Mouse (Mus musculus): ENCODE measurements around the gene Mucl3. TPM values are rescaled to one million over a fixed set of nuclear protein-coding genes. Genes with fewer than 3 reads are reported as not detected.

Gene Mucl3
- total RNA-seq (2021), result not detected

DNA sequence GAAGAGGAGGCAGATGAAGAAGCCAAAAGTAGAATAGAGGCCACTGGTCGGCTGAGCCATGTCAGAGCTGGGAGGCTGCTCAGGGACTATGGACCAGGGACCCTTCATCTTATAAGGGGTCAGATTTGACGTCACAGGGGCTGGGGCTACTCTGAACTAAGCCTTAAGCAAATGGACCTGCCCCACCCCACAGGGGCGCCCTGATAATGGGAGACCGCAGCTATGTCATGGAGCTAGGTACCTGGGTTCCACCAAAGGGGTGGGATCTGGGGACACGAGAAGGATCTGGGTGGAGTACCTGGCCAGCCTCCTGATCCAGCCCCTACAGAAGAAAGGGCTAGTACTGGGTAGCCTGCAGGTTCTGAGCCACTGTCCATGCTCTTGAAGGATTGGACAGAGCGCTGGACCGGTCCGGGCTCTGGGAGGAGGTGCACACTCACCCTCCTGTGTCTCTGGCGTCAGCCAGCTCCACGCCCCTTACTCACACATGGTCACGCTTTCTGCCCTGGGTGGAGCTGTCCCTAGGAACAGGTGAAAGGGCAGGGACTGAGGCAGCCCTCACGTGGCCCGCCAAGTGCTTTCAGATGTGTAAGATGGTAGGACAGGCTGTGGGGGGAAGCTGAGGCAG lies at the start of gene Mucl3:
TSS of gene Mucl3 (minus strand) at position 87 of the 628 bp plus-strand sequence.
- no peak for DNase-seq (ENCODE audit: extremely low spot score in 1 of 2, low spot score in 1 of 2)

- DNase-seq (ENCODE audit: extremely low spot score in 1 of 2, low spot score in 1 of 2), result no peak
These were observed 48.9 kb upstream of the Mucl3 start for GRCm38 (mm10) chr17:35692368-35692767.

DNA sequence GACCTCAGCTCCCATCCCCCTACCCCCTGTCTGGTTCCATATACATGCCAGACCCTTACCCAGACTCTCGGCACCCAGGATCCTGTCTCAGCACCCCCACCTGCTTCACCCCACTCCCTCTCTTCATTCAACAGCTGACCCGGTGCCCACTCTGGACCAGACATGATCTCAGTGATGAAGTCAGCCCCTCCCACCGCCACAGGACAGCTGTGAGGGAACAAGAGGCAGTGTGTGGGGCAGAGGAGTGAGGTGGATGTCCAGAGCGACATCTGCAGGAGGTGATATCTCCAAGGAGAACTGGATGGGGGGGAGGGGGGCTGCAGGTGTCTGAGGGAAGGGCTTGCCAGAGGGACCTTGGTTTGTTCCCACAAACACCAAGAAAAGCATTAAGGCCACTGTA lies 48.3 kb upstream of the Mucl3 start:
- DNase-seq (ENCODE audit: extremely low spot score in 1 of 2, low spot score in 1 of 2), result no peak

DNA sequence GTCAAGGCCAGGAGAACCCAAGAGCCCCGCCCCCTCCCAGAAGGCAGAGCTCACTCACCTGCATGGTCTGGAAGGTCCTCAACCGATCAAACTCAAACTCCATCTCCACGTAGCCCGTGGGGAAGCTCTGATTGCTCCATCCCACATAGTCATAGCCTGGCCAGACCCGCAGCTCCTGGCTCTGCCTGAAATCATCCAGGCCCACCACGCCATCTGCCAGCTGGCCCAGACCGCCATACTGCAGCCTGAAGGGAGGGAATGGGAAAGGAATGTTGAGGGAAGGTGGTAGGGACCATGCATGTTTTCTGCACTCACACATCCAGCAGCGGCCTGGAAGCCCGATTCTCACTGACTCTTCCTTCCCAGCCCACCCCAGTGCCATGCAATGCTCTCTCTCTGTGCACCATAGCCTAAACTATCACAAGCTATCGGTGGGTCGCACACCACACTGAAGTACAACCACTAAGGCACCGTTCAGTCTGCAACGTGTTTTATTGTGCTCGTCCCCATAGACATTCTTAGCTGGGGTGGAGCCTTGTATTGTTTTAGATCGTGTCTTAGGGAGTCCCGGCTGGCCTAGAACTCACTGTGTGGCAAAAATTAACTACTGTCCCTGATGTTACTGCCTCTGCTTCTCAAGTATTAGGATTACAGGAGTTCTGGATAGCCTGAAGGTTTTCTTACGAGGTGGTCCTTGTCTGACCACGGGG lies 46.6 kb upstream of the Mucl3 start:
- DNase-seq (ENCODE audit: extremely low spot score in 1 of 2, low spot score in 1 of 2), result no peak

- no peak for DNase-seq (ENCODE audit: extremely low spot score in 1 of 2, low spot score in 1 of 2)
These were observed 45.1 kb upstream of the Mucl3 start for GRCm38 (mm10) chr17:35688347-35689175.

DNA sequence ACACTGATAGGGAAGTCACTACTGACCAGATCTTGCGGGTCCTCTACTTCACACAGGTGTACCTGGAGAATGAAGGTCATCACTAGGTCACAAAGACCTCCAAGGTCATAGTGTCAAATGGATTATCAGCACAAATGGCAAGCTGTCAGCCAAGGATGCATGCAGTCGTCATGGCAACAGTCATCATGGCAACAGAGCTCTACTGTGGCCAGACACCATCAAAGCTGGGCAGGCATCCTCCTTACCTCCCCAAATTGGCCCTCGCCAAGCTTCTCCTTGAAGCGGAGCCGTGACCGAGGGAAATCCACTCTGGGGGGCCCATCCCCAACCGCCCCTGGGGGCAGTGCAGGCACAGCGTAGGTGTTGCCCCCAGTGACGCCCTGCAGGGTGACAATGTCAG lies 41.6 kb upstream of the Mucl3 start:
- DNase-seq (ENCODE audit: extremely low spot score in 1 of 2, low spot score in 1 of 2), result no peak

DNA sequence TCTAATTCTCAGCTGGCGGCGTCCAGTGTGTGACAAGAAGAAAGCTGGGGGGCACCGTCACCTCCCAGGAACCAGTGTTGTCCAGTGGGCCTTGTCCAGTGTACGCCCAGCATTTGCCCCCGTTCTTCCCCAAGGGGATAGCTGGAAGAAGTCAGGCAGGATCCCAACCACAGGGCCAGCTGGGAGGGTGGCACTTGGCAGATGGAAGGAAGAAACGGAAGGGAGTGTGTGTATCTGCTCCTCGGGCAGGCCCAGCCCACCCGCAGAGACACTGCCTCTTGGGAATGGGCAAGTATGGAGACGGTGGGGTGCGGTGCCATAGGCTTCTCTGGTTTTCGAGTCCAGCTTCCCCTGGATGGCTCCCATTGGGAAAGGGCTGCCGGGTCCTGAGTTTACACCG lies 38.5 kb upstream of the Mucl3 start:
- DNase-seq (ENCODE audit: extremely low spot score in 1 of 2, low spot score in 1 of 2), result no peak

GRCm38 (mm10) chr17:35680591-35680990 lies 37.1 kb upstream of the Mucl3 start:
- DNase-seq (ENCODE audit: extremely low spot score in 1 of 2, low spot score in 1 of 2), result no peak

GRCm38 (mm10) chr17:35673416-35674035 lies 30.0 kb upstream of the Mucl3 start, which contains the start of gene Gtf2h4:
Gene Gtf2h4, minus strand, starts transcription at chr17:35673739.
- peak; percentile 43 to 71 for DNase-seq (ENCODE audit: extremely low spot score in 1 of 2, low spot score in 1 of 2)

DNA sequence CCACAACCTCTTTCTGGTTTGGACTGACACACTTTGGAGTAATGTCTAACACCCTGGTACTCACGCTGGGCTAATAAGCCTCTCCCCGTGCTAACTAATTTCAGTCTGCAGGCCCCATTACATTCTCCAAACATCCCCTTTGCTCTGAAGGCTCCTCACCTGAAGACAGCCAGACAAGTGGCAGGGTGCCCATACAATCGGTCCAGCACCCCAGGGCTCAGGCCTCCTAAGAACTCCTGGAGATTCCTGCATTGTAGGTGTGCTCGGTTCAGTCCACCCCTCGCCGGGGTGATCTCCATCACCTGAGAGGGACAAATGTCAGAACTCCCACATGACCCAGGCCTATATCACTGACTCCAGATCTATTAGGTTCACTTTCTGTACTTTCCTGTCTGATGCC lies 29.0 kb upstream of the Mucl3 start:
- DNase-seq (ENCODE audit: extremely low spot score in 1 of 2, low spot score in 1 of 2), result no peak

DNA sequence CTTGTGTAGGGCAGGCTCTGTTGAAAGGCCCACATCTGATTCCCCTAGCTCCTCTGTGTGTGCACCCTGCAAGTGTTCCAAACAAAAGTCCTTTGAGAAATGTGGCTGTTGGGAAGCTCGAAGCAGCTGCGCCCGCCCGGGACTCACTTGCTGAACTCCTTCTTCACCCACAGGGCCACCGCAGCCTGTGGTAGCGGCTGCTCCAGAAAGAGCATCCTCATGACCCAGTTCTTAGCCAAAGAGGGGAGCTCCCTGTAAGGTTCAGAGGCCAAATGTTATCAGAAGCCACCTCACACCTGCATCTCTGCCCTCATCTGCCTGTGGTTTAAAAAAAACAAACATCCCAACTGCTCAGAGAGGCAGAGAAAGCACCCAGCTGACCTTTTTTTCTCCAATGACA lies 28.4 kb upstream of the Mucl3 start:
- DNase-seq (ENCODE audit: extremely low spot score in 1 of 2, low spot score in 1 of 2), result no peak

- DNase-seq (ENCODE audit: extremely low spot score in 1 of 2, low spot score in 1 of 2), result no peak
These were observed 26.2 kb upstream of the Mucl3 start for GRCm38 (mm10) chr17:35669731-35670130.

- peak; percentile 96 to 97 for DNase-seq (ENCODE audit: extremely low spot score in 1 of 2, low spot score in 1 of 2)
These were observed 24.0 kb upstream of the Mucl3 start, which contains the start of gene Vars2 for GRCm38 (mm10) chr17:35667334-35668065. Gene Vars2, minus strand, starts transcription at chr17:35667592.

GRCm38 (mm10) chr17:35666851-35667256 lies 23.4 kb upstream of the Mucl3 start:
- peak in 1 of 2 experiments; percentile 28 for DNase-seq (ENCODE audit: extremely low spot score in 1 of 2, low spot score in 1 of 2)

- DNase-seq (ENCODE audit: extremely low spot score in 1 of 2, low spot score in 1 of 2), result no peak
These were observed 22.5 kb upstream of the Mucl3 start for GRCm38 (mm10) chr17:35665957-35666515.

DNA sequence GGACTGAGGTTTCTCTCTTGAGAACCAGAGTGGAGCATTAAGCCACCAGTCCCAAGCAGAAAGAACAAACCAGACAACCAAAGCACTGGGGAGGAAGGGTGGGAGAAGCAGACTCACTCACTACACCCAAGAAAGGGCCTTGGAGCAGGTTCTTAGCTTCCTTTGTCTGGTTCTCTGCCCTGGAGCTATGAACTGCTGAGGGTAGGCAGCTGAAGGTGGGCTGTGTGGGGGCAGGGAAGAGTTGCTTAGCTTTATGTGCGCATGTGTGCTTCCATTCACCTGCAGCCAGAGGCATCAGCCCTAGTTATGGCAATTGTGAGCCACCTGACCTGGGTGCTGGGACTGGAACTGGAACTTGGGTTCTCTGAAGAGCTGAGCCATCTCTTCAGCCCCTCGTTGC lies 9.6 kb upstream of the Mucl3 start:
- DNase-seq (ENCODE audit: extremely low spot score in 1 of 2, low spot score in 1 of 2), result no peak

DNA sequence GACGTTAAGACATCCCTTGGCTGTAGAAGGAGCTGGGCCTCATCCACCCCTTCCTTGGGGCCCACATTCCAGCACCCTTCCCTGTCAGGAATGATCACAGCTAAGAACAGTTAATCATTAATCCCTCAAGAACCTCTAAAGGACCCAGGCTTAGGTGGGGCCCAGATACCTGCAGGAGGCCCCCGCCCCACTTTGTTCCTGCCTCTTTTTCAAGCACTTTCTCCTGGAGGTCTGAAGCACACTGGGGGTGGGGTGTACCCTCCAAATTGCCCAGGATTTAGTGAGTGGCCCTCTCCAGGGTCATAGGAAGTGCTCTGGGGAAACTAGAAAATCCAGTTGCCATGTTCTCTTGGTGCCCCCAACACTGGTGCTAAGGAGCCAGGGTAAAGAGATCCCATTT lies 5.9 kb upstream of the Mucl3 start:
- DNase-seq (ENCODE audit: extremely low spot score in 1 of 2, low spot score in 1 of 2), result no peak

- no peak for DNase-seq (ENCODE audit: extremely low spot score in 1 of 2, low spot score in 1 of 2)
These were observed 4.1 kb downstream of the Mucl3 start for GRCm38 (mm10) chr17:35639352-35639751.

DNA sequence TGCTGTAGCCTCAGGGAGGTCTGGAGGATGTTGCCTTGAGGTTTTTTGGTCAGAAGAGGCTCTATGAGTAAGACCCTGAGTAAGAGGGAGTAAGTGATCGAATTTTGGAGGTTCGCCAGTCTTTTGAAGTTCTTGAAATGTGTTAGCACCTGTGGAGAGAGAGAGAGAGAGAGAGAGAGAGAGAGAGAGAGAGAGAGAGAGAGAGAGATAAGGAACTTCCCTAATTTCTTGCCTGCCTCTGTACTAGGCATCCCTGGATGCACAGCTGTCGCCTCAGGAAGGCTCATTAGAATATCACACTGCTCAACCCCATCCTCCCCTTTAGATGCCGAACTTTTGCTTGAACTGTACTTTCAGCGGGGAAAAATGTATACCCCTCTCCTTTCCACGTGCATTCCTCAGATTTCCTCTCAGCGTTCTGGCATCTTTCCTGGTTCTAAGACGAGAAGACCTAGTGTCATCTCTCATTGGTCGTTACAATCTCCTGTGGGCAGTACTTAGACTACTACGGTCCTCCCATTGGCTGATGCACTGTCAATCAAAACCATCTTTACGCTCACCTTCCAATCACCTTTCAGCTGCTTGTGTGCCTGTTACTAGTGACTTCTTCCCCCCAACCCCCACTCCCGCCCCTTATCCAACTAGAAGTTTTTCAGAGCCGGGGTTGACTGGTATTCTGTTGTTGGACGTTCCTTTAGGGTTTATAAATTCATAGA lies 4.9 kb downstream of the Mucl3 start:
- peak in 1 of 2 experiments; percentile 45 for DNase-seq (ENCODE audit: extremely low spot score in 1 of 2, low spot score in 1 of 2)
